Mouse (Mus musculus) kidney, embryonic 15.5 days (tissue): ENCODE measurements around the gene Rara. TPM values are rescaled to one million over a fixed set of nuclear protein-coding genes. Genes with fewer than 3 reads are reported as not detected.

ENCODE experiments used
- ATAC-seq: fragments of 200-750 bp; cut with Nextera tagmentation; replicated peaks from 2 replicates; pipeline ENCODE4 v1.8.0; 2017; ENCODE audit warnings: moderate TSS enrichment; ENCODE audit not compliant: low FRiP score
- H3K27ac ChIP-seq: fragments of 300-500 bp; sonication (generic); 2 replicates; pipeline ENCODE4 v1.5.1; 2015; ENCODE audit warnings: mild to moderate bottlenecking, inconsistent platforms
- H3K27me3 ChIP-seq: fragments of 300-500 bp; sonication (generic); 2 replicates; pipeline ENCODE4 v1.6.1; 2015; ENCODE audit warnings: inconsistent platforms
- H3K36me3 ChIP-seq: fragments of 300-500 bp; sonication (generic); 2 replicates; pipeline ENCODE4 v1.6.1; 2015; ENCODE audit warnings: inconsistent platforms
- H3K4me1 ChIP-seq: fragments of 300-500 bp; sonication (generic); 2 replicates; pipeline ENCODE4 v1.6.1; 2015; ENCODE audit warnings: inconsistent platforms
- H3K4me2 ChIP-seq: fragments of 300-500 bp; sonication (generic); 2 replicates; pipeline ENCODE4 v1.6.1; 2015; ENCODE audit warnings: moderate library complexity, mild to moderate bottlenecking, inconsistent platforms
- H3K4me3 ChIP-seq: fragments of 300-500 bp; sonication (generic); replicated peaks from 2 replicates; pipeline ENCODE4 v1.5.1; 2015; ENCODE audit warnings: mild to moderate bottlenecking, inconsistent platforms
- H3K9ac ChIP-seq: fragments of 300-500 bp; sonication (generic); 2 replicates; pipeline ENCODE4 v1.6.1; 2015; ENCODE audit warnings: mild to moderate bottlenecking, inconsistent platforms
- H3K9me3 ChIP-seq: fragments of 300-500 bp; sonication (generic); replicated peaks from 2 replicates; pipeline ENCODE4 v1.6.1; 2016; ENCODE audit warnings: inconsistent platforms
- WGBS: fragments of 180-500 bp; shearing (Covaris S2); methylation state at CpG from one replicate; pipeline ENCODE4 v1.1.7; 2015; ENCODE audit warnings: mixed read lengths; 5-methylcytosine and 5-hydroxymethylcytosine counted together
- polyA plus RNA-seq: library from polyadenylated mRNA; unstranded; fragments of >200 nt; fragmentation: Nextera tagmentation; extraction: Ambion mirVana; gene quantifications from 2 replicates; pipeline ENCODE4 v1.2.1, GENCODE M21; 2015

The Rara gene
- polyA plus RNA-seq, 1 experiment from 2014 or later, result 32.1 TPM

DNA sequence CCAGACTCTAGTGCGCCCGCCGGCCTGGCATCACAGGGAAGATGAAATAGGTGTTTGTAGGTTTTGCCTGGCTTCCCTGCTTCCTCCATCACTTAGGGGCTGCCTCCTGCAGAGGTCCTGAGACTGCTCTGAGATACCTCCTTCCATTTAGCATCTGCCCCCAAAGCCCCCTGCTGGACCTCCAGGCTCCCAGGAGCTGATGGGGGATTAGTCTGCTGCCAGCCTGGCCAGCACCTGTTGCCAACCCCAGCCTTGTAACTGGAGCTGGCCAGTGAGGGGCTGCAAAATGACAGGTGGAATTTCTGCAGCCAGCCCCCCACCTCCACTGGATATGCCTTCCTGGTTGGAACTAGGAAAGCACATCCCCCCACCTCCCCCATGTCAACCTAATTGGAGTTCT lies 13.2 kb downstream of the Rara start:
- peak overlapping the region; percentile 53 for H3K9ac ChIP-seq
- WGBS, result 29% methylated on average over 3 of the region's 3 CpGs
- ATAC-seq, result no peak

DNA sequence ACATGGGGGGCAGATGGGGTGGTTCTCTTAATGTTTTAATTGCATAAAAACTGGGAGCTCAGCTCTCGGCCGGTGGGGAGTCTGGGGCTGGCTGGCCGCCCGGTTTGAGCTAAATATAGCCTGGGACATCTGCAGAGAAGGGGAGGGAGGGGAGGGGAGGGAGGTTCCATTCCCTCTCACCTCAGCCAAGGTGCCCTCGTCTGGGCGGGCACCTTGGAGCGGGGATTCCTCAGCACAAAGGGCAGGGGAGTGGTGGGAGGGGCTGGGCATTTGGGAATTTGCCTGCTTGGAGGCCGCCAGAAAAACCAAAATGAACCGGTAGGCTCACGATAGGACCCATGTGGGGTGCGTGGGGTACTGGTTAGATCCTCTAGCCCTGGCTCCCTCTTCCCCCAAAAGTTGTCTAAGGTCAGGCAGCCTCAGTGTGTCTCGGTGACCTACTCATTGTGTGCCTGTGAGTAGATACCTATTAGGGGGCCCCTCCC lies 13.8 kb downstream of the Rara start:
- Histone ChIP-seq H3K4me1 (peaks cover 94% of the 10 kb centered on the region), H3K27ac (peak overlapping the region; percentile 98), H3K36me3 (no peaks in the 10 kb centered on the region), H3K9ac (peak overlapping the region; percentile 53), H3K27me3 (no peaks in the 10 kb centered on the region), H3K9me3 (no peaks in the 10 kb centered on the region), H3K4me3 (peak overlapping the region; percentile 75), H3K4me2 (peak overlapping the region; percentile 86)
- ATAC-seq, result no peak
- 1% methylated on average over 12 of the region's 12 CpGs for WGBS

More for the DNA sequence above, 13.2 kb downstream of the Rara start:
- H3K9me3 ChIP-seq, result no peaks in the 10 kb centered on the region
- H3K4me3 ChIP-seq, result peak overlapping the region; percentile 75
- H3K36me3 ChIP-seq, result no peaks in the 10 kb centered on the region
- H3K4me1 ChIP-seq, result peaks cover 95% of the 10 kb centered on the region
- no peaks in the 10 kb centered on the region for H3K27me3 ChIP-seq
- H3K4me2 ChIP-seq, result peak overlapping the region; percentile 86
- peak overlapping the region; percentile 98 for H3K27ac ChIP-seq

DNA sequence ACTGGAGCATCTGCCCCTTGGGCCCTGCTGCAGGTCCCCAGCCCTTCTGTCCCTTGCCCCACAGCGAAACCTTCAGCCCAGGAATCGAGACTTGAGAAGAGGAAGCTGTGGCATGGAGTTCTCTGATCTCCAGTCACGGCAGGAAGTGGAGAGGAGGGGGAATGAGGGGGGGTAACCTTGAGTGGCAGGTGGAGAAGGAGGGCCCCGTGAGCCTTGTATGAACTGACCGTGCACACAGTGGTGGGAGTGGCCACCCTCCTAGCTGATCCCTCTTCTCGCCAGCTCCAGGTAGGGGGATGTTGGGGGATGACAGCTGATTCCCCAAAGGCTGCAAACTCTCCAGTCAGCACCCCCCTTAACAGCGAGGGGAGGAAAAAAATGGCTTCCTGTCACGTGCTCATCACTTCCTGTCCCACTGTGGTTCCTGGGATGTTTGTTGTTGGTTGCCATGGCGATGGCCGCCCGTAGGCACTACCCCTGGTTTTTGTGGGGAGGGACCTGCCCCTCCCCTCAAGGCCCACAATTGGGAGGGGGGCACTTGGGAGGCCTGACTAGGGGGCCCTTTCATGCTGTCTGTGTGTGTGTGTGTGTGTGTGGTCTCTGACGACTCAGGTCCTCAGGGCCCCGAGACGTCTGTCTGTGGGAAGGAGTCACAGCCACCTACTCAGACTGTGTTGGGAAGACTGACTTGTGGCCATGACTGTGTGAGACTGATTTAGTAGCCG lies 14.4 kb downstream of the Rara start:
- Histone ChIP-seq H3K4me1 (peaks cover 90% of the 10 kb centered on the region), H3K27ac (peak overlapping the region; percentile 98), H3K36me3 (no peaks in the 10 kb centered on the region), H3K4me3 (peak overlapping the region; percentile 75), H3K9me3 (no peaks in the 10 kb centered on the region), H3K9ac (peak overlapping the region; percentile 53), H3K27me3 (no peaks in the 10 kb centered on the region), H3K4me2 (peak overlapping the region; percentile 86)
- 5% methylated on average over 15 of the region's 15 CpGs for WGBS
- ATAC-seq, result peak; percentile 40

DNA sequence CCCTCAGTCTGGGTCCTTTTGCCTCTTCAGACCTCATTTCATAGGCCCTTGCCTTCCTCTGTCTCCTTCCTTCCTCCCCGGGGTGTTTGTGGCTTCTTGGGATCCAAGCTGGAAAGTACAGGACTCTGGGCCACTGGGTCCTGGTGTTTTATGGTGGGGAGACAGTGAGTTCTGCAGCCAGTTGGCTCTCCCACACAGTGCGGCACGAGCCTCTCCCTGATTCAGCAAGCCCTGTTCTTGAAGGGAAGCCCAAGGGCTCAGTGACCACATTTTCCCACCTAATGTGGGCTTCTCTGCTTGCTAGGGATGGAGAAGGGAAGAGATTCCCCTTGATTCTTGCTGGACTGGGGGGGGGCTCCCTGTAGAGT lies 14.9 kb downstream of the Rara start:
- Histone ChIP-seq H3K27me3 (no peaks in the 10 kb centered on the region), H3K36me3 (no peaks in the 10 kb centered on the region), H3K4me3 (peak overlapping the region; percentile 75), H3K4me2 (peak overlapping the region; percentile 86), H3K27ac (peak overlapping the region; percentile 98), H3K9me3 (no peaks in the 10 kb centered on the region), H3K4me1 (peaks cover 90% of the 10 kb centered on the region), H3K9ac (peak overlapping the region; percentile 53; the same call in 1 of the 2 replicates)
- ATAC-seq, result no peak
- WGBS, result 22% methylated on average over 3 of the region's 3 CpGs

DNA sequence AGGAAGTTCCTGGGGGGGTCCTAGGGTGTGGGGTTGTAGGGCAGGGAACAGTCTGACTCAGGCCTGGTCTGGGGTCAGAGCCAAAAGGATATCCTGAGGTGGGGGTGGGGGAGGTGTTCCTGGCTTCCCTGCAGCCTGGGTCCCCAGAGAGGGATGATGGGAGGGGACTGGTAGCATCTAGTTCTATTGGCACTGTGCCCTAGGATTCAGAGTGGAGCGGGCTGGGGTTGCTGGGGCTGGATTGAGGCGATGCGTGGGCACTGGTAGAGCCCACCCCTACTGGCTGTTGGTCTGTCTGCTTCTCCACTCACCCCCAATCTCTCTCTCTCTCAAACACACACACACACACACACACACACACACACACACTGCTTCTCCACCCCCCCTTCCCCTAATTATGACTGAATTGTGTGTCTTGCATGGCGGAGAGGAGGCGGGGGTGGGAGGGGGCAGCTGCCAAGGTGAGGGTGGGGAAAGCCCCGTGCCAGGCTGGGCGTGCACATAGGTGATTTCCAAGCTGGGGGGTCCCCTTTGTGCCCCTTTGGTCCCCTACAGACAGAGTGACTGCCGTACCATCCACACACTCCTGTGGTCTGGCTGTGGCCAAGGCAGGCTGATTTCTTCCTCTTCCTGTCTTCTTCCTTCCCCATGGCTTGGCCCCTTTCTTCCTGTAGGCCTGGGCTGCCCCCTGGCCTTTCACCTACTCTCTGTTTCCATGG lies 15.5 kb downstream of the Rara start:
- Histone ChIP-seq H3K4me2 (peak overlapping the region; percentile 86), H3K36me3 (no peaks in the 10 kb centered on the region), H3K4me1 (peaks cover 94% of the 10 kb centered on the region), H3K27ac (peak overlapping the region; percentile 98), H3K9me3 (no peaks in the 10 kb centered on the region), H3K4me3 (peak overlapping the region; percentile 75; the same call in 1 of the 2 replicates), H3K9ac (peak overlapping the region; percentile 53; the same call in 1 of the 2 replicates), H3K27me3 (no peaks in the 10 kb centered on the region)
- 46% methylated on average over 8 of the region's 8 CpGs for WGBS
- ATAC-seq, result peak; percentile 20

DNA sequence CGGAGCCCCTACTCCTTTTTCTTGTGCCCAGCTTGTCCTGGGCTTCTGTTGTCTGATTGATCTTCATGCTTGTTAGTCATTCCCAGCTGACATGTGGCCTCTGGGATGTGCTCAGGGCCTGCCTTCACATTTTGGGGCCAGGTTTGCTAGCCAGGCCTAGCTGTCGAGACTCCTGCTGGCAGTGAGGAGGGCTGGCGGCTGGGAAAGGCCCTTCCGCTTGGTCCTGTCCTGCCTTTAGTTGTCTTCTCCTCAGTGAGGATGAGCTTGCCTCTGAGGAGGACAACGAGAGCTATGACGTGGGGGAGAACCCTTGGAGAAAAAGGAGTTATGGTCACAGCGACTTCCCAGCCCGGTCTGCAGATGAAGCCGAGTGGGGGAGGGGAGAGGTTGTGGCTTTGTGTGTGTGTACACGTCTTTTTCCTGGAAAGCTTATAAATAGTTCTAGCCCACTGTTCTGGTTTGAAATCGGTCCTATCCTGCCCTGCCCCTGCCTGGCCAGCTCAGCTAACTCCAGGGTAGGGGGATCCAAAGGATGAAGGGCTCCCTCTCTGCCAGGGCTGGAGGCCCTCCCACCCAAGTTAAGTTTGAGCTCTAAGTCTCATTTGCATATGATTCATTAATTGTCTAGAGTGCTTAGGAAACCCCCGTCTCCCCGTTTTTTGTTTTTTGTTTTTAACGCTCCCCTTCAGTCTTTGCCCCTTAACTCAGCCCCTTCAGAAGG lies 16.3 kb downstream of the Rara start:
- no peaks in the 10 kb centered on the region for H3K27me3 ChIP-seq
- ATAC-seq, result no peak
- WGBS, result 34% methylated on average over 14 of the region's 14 CpGs
- peak overlapping the region; percentile 21; the same call in 1 of the 2 replicates for H3K9ac ChIP-seq
- no peaks in the 10 kb centered on the region for H3K36me3 ChIP-seq
- peak overlapping the region; percentile 86 for H3K4me2 ChIP-seq
- H3K27ac ChIP-seq, result peak overlapping the region; percentile 98
- peaks cover 86% of the 10 kb centered on the region for H3K4me1 ChIP-seq
- H3K9me3 ChIP-seq, result no peaks in the 10 kb centered on the region
- no peak overlapping the region; the same call in 1 of the 2 replicates for H3K4me3 ChIP-seq

DNA sequence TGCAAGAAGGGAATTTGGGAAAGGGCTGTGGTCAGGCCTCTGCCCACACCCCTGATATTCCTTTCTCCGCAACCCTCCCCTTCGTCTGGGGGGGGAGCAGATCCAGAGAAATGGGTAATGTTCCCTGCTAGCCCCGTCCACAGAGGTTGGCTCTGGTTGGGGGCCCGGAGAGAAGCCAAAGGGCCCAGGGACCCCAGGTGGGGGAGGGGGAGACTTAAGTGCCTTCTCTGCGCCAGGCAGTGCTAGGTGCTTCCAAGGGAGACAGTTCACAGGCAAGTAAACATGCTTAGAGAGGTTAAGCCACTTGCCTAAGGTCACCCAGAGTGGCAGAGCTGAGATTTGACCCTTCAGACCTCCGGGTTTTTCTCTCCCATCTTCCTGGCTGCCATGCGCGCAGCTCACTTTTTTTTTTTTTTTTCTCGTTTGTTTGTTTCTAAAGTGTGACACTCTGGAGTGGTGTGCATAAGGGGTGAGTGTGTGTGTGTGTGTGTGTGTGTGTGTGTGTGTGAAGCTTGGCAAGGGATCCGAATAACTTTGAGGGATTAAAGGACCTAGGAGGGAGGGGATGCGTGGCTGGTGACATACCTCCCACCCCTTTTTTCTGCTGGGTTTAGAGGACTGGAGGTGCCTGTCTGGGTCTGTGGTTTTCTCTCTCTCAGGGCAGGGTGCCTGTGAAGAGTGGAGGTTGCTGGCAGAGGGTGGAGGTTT lies 17.4 kb downstream of the Rara start:
- ATAC-seq, result no peak
- Histone ChIP-seq H3K4me2 (peak overlapping the region; percentile 24; the same call in 1 of the 2 replicates), H3K36me3 (peaks cover 2% of the 10 kb centered on the region; the same call in 1 of the 2 replicates), H3K27me3 (no peaks in the 10 kb centered on the region), H3K9ac (no peak overlapping the region), H3K4me1 (peaks cover 85% of the 10 kb centered on the region), H3K9me3 (no peaks in the 10 kb centered on the region), H3K27ac (peak overlapping the region; percentile 98), H3K4me3 (no peak overlapping the region)
- WGBS, result 38% methylated on average over 11 of the region's 11 CpGs

DNA sequence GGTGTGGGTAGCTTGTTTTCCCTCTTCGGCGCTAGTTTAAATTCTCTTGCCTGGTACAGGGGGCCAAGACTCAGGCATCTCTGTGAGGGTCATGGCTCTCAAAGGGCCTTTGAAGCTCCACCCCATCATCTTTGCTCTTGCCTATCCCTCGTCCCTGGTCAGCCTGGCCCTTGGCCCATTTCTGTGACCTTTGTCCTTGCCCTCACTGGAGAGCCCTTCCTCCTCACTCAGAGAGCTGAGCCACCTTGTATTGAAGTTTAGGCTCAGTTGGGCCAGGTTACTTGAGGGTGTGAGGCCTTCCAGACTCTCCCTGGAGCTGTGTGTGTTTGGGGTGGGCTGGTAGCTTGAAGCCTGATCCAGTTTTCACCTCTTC lies 18.0 kb downstream of the Rara start:
- H3K9me3 ChIP-seq, result no peaks in the 10 kb centered on the region
- WGBS, result 58% methylated on average over 3 of the region's 3 CpGs
- peaks cover 7% of the 10 kb centered on the region for H3K36me3 ChIP-seq
- no peak overlapping the region for H3K9ac ChIP-seq
- H3K4me2 ChIP-seq, result no peak overlapping the region
- peak overlapping the region; percentile 98; the same call in 1 of the 2 replicates for H3K27ac ChIP-seq
- no peak overlapping the region for H3K4me3 ChIP-seq
- no peak for ATAC-seq
- H3K4me1 ChIP-seq, result peaks cover 85% of the 10 kb centered on the region
- H3K27me3 ChIP-seq, result no peaks in the 10 kb centered on the region

DNA sequence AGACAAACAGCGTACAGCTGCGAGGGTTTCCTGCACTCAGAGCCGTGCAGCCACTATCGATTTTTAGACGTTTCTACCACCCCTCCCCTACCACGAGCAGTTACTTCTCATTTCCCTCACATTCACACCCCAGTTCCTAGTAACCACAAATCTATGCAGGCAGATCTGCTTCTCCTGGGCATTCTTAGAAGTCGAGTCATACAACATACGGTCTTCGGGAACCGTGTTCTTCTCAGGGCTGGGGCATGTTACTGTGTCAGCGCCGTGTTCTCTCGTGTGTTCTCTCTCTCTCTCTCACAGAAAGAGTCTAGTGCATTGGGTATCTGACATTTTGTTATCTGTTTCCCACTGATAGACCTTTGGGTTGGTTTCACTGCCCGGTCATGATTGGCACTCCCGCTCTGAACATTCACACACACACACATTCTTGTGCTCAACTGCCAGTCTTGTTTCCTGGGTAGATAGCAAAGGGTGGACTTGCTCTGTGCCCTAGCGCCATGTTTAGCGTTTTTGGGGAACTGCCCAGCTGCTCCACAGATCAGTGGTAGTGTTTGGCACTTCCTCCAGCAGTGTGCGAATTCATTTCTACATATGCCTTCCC lies 20.5 kb downstream of the Rara start:
- Histone ChIP-seq H3K9me3 (no peaks in the 10 kb centered on the region), H3K36me3 (peaks cover 21% of the 10 kb centered on the region), H3K4me2 (no peak overlapping the region), H3K4me3 (no peak overlapping the region), H3K27me3 (no peaks in the 10 kb centered on the region), H3K9ac (no peak overlapping the region), H3K27ac (peak overlapping the region; percentile 37), H3K4me1 (peaks cover 84% of the 10 kb centered on the region)
- WGBS, result 65% methylated on average over 18 of the region's 18 CpGs
- no peak for ATAC-seq

DNA sequence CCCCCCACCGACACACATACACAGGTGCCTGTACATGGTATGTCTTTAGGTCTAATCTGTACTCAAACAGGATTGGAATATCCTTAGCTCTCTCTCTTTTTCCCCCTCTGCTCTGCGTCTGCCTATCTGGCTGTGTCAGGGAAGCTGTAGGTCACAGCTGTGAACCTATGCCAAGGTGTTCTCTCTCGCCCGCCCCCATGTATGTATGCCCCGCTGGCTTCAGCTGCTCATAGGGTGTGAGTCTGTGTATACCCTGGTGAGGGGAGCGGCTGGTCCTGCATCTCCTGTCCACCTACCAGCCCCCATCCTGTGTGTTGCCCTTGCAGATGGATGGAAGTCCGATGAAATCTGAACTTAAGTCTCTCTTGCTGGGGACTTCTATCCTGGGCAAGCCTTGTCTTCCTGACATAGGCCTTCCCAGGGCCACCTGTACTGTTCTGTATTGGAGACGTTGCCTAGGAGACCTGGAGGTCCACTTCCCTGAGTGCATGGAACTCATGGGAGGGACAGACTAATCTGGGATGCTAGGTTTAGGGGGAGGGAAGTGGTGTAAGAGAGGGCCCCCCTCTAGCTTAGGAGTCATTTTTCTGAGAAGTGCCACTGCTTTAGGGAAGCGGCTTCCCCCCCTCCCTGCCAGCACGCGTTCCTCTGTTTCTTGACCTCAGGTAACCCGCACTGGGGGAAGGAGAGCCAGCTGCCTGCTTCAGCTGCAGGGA lies 21.8 kb downstream of the Rara start:
- 71% methylated on average over 12 of the region's 12 CpGs for WGBS
- Histone ChIP-seq H3K27ac (0 out of 2 replicates have a peak overlapping the region, but pooled peaks have one; percentile 94), H3K4me2 (no peak overlapping the region), H3K27me3 (no peaks in the 10 kb centered on the region), H3K9ac (no peak overlapping the region), H3K9me3 (no peaks in the 10 kb centered on the region), H3K4me3 (no peak overlapping the region), H3K36me3 (peaks cover 21% of the 10 kb centered on the region), H3K4me1 (peaks cover 83% of the 10 kb centered on the region)
- ATAC-seq, result no peak
